Mouse (Mus musculus): ENCODE measurements around the gene Glud1. TPM values are rescaled to one million over a fixed set of nuclear protein-coding genes. Genes with fewer than 3 reads are reported as not detected.

The Glud1 gene
- polyA plus RNA-seq (2012; rRNA removed): 192 and 196 TPM in 2 replicates

GRCm38 (mm10) chr14:34310234-34310965, at the start of gene Glud1, which contains the start of gene Shld2:
Glud1 (plus strand) TSS chr14:34310727.
Shld2 (minus strand) TSS chr14:34310493.
- Histone ChIP-seq H3K27ac (ENCODE audit: insufficient read depth, low read length) (peak within 1 kb of the TSS; percentile 86), H3K27me3 (ENCODE audit: control insufficient read depth, insufficient read depth, low read length) (no peaks in the 10 kb centered on the region), H3K4me1 (ENCODE audit: control insufficient read depth, insufficient read depth, low read length) (no peaks in the 10 kb centered on the region; the same call in 1 of the 2 replicates), H3K4me3 (replicated peaks; ENCODE audit: insufficient read depth, low read depth, low read length) (peak within 1 kb of the TSS; percentile 90)
- TF ChIP-seq CTCF (IDR thresholded peaks at IDR 0.05; ENCODE audit: borderline replicate concordance, insufficient read depth, low read depth, low read length): no peak
- peak; percentile 63 for TF ChIP-seq POLR2A (IDR thresholded peaks at IDR 0.05; ENCODE audit: borderline replicate concordance, insufficient read depth, low read length)
- DNase-seq: peak; percentile 96 to 97
- under 1% methylated on average over 76 of the region's 100 CpGs for WGBS

DNA sequence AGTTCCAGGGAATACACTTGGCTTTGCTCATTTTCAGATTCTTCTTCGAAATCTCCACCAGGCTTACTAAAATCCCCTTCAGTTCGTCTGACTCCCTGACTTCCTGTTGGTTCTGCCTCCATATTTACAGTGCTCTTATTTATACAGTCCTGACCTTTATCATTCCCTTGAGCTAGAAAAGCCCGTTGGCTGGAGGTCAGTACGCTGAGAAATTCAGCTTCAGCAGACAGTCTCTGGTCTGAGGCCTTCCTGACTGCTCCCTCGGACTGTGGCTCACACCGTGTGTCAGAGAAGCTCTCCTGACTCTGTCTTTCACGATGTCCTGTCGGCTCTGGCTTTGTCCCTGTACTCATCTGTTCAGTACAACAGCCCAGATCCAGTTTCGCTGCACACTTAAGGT, 42.5 kb upstream of the Glud1 start:
- DNase-seq: no peak
- 86% methylated on average over 9 of the region's 9 CpGs for WGBS
- H3K4me3 ChIP-seq (replicated peaks; ENCODE audit: insufficient read depth, low read depth, low read length): no peak overlapping the region
- H3K27ac ChIP-seq (ENCODE audit: insufficient read depth, low read length): no peak overlapping the region
- no peak for TF ChIP-seq POLR2A (IDR thresholded peaks at IDR 0.05; ENCODE audit: borderline replicate concordance, insufficient read depth, low read length)
- TF ChIP-seq CTCF (IDR thresholded peaks at IDR 0.05; ENCODE audit: borderline replicate concordance, insufficient read depth, low read depth, low read length): no peak
- no peaks in the 10 kb centered on the region for H3K4me1 ChIP-seq (ENCODE audit: control insufficient read depth, insufficient read depth, low read length)
- no peaks in the 10 kb centered on the region for H3K27me3 ChIP-seq (ENCODE audit: control insufficient read depth, insufficient read depth, low read length)

DNA sequence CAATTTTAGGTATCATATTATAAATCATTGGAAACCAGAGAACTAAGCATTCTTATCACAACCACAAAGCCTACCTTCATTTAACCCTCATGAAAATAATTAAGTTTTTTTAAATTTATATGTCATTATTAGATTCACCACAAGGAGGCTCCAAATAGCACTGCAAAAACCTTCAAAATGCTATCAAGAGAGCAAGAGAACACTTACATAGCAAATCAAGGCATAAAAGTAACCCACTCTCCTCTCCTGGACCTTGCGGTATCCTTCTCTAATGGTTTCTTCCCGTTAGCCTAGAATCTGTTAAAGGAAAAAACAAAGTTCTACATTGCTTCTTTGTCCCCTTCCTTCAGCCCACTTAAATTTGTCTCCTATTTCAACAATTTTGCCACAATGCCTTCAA, 37.2 kb upstream of the Glud1 start:
- H3K27ac ChIP-seq (ENCODE audit: insufficient read depth, low read length): no peak overlapping the region
- peak in 1 of 2 experiments; percentile 13 for DNase-seq
- no peaks in the 10 kb centered on the region for H3K27me3 ChIP-seq (ENCODE audit: control insufficient read depth, insufficient read depth, low read length)
- no peak overlapping the region for H3K4me3 ChIP-seq (replicated peaks; ENCODE audit: insufficient read depth, low read depth, low read length)
- peak; percentile 20; the same call in 1 of the 2 replicates for TF ChIP-seq CTCF (IDR thresholded peaks at IDR 0.05; ENCODE audit: borderline replicate concordance, insufficient read depth, low read depth, low read length)
- TF ChIP-seq POLR2A (IDR thresholded peaks at IDR 0.05; ENCODE audit: borderline replicate concordance, insufficient read depth, low read length): no peak
- 37% methylated on average over 2 of the region's 2 CpGs for WGBS
- H3K4me1 ChIP-seq (ENCODE audit: control insufficient read depth, insufficient read depth, low read length): no peaks in the 10 kb centered on the region

DNA sequence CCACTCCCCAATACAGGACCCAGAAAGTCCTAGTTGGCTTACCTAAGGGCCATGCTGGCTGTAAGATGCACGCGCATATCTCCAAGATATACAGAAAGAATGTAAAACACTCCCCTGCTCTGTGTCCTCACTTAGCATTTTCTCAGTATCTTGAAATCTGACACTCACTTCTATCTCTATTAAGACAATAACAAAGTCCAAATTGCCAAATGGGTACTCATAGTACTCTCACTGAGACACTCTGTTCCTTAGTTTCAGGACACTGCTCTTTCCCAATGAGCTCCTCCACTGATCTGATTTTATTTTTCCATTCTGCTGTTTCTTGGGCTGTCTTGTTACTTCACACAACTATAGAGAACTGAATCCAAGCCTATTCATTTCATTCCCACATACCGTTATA, 36.4 kb upstream of the Glud1 start:
- no peak for TF ChIP-seq CTCF (IDR thresholded peaks at IDR 0.05; ENCODE audit: borderline replicate concordance, insufficient read depth, low read depth, low read length)
- TF ChIP-seq POLR2A (IDR thresholded peaks at IDR 0.05; ENCODE audit: borderline replicate concordance, insufficient read depth, low read length): no peak
- no peak for DNase-seq
- Histone ChIP-seq H3K27me3 (ENCODE audit: control insufficient read depth, insufficient read depth, low read length) (no peaks in the 10 kb centered on the region), H3K27ac (ENCODE audit: insufficient read depth, low read length) (no peak overlapping the region), H3K4me3 (replicated peaks; ENCODE audit: insufficient read depth, low read depth, low read length) (no peak overlapping the region), H3K4me1 (ENCODE audit: control insufficient read depth, insufficient read depth, low read length) (no peaks in the 10 kb centered on the region)
- 96% methylated on average over 3 of the region's 3 CpGs for WGBS

- H3K4me1 ChIP-seq (ENCODE audit: control insufficient read depth, insufficient read depth, low read length): no peaks in the 10 kb centered on the region
- 89% methylated on average over 4 of the region's 4 CpGs for WGBS
- no peak for DNase-seq
- H3K27me3 ChIP-seq (ENCODE audit: control insufficient read depth, insufficient read depth, low read length): no peaks in the 10 kb centered on the region
- H3K27ac ChIP-seq (ENCODE audit: insufficient read depth, low read length): no peak overlapping the region
- H3K4me3 ChIP-seq (replicated peaks; ENCODE audit: insufficient read depth, low read depth, low read length): no peak overlapping the region
- no peak for TF ChIP-seq CTCF (IDR thresholded peaks at IDR 0.05; ENCODE audit: borderline replicate concordance, insufficient read depth, low read depth, low read length)
- TF ChIP-seq POLR2A (IDR thresholded peaks at IDR 0.05; ENCODE audit: borderline replicate concordance, insufficient read depth, low read length): no peak
Measured at GRCm38 (mm10) chr14:34275225-34275624, 35.3 kb upstream of the Glud1 start.

DNA sequence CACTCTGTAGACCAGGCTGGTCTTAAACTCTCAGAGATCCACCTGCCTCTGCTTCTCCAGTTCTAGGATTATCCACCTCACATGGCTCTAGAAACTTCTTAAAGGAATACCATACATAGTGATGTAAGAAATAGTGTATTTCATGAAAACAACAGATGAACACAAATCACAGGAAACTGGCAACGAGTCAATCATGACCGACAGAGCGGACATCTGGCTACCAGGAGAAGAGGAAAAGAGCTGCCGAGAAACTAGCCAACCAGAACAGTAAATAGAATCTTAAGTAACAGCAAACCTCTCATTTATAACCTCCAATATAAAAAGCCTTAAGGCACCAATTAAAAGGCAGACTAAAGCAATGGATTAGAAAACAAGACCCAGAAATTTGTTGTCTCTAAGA, 30.8 kb upstream of the Glud1 start:
- Histone ChIP-seq H3K4me1 (ENCODE audit: control insufficient read depth, insufficient read depth, low read length) (no peaks in the 10 kb centered on the region), H3K4me3 (replicated peaks; ENCODE audit: insufficient read depth, low read depth, low read length) (no peak overlapping the region), H3K27me3 (ENCODE audit: control insufficient read depth, insufficient read depth, low read length) (no peaks in the 10 kb centered on the region), H3K27ac (ENCODE audit: insufficient read depth, low read length) (no peak overlapping the region)
- DNase-seq: peak in 1 of 2 experiments; percentile 8
- no peak for TF ChIP-seq CTCF (IDR thresholded peaks at IDR 0.05; ENCODE audit: borderline replicate concordance, insufficient read depth, low read depth, low read length)
- TF ChIP-seq POLR2A (IDR thresholded peaks at IDR 0.05; ENCODE audit: borderline replicate concordance, insufficient read depth, low read length): no peak
- 20% methylated on average over 4 of the region's 4 CpGs for WGBS

DNA sequence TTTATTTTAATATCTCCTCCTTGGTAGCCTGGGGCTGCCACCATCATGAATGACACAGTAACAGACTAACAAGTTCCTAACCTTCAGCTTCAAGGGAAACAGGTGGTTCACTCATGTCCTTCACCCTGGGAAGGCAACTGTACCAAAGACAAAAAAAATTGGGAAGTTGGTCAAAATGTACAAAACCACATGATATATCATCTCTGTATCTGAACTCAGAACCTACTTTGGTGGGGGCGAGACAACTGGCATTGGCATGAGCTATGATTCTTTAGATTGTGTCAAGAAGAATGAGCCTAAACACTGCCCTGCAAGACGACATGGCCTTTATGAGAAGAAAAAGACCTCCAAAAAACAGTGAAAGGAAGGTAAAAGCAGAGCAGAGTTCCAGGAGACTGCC, 29.7 kb upstream of the Glud1 start:
- WGBS: 87% methylated on average over 2 of the region's 2 CpGs
- Histone ChIP-seq H3K27me3 (ENCODE audit: control insufficient read depth, insufficient read depth, low read length) (no peaks in the 10 kb centered on the region), H3K27ac (ENCODE audit: insufficient read depth, low read length) (no peak overlapping the region), H3K4me1 (ENCODE audit: control insufficient read depth, insufficient read depth, low read length) (no peaks in the 10 kb centered on the region), H3K4me3 (replicated peaks; ENCODE audit: insufficient read depth, low read depth, low read length) (no peak overlapping the region)
- DNase-seq: no peak
- TF ChIP-seq POLR2A (IDR thresholded peaks at IDR 0.05; ENCODE audit: borderline replicate concordance, insufficient read depth, low read length) (no peak), CTCF (IDR thresholded peaks at IDR 0.05; ENCODE audit: borderline replicate concordance, insufficient read depth, low read depth, low read length) (no peak)

DNA sequence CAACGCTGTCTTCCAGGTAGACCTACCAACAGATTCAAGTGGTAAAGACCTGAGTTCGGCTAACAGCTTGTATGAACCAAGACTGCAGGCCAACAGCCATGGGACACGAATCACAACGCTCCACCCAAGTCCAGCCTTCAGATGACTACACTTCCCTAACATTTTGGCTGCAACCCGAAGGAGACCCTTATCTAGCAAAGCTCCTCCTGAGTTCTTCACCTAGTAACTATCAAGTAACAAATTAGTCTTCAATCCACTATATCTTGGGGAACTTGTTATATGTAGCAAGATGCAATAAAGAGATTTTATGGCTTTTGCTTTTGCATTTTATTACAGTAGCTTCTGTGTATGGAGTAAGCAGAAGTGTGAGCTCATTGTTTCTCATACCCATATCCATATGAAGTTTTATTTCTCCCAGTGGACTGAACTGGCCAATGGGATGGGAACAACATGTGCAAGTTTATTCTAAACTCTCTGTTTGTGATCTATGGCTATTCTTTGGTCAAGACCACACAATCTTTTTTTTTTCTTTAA, 28.7 kb upstream of the Glud1 start:
- no peak for TF ChIP-seq CTCF (IDR thresholded peaks at IDR 0.05; ENCODE audit: borderline replicate concordance, insufficient read depth, low read depth, low read length)
- no peak for TF ChIP-seq POLR2A (IDR thresholded peaks at IDR 0.05; ENCODE audit: borderline replicate concordance, insufficient read depth, low read length)
- Histone ChIP-seq H3K27me3 (ENCODE audit: control insufficient read depth, insufficient read depth, low read length) (no peaks in the 10 kb centered on the region), H3K27ac (ENCODE audit: insufficient read depth, low read length) (no peak overlapping the region), H3K4me1 (ENCODE audit: control insufficient read depth, insufficient read depth, low read length) (no peaks in the 10 kb centered on the region), H3K4me3 (replicated peaks; ENCODE audit: insufficient read depth, low read depth, low read length) (no peak overlapping the region)
- DNase-seq: no peak
- WGBS: 91% methylated on average over 5 of the region's 5 CpGs
